Mouse (Mus musculus): Measurements from ENCODE around the gene Fam129c.

Fam129c gene

DNA sequence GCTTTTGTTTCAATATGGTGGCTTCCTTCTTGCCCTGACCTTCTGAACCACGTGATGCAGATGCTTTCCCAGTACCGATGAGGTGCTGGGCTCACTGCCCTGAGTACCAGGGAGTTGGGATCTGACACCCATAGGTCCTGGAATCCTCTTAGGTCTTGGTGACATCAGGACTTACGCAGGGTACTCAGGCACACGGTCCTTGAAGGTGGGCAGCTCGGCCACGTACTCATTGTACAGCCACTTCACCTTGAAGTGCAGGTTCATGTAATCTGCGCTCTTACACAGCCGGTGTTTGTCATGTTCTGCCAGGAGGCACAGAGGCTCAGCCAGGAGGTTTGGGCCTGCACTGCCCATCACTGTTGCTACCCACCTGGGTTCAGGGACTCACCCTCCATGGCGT, 48.1 kb downstream of the Fam129c start:
- DNase-seq (ENCODE audit: extremely low spot score, low spot score), result no peak

DNA sequence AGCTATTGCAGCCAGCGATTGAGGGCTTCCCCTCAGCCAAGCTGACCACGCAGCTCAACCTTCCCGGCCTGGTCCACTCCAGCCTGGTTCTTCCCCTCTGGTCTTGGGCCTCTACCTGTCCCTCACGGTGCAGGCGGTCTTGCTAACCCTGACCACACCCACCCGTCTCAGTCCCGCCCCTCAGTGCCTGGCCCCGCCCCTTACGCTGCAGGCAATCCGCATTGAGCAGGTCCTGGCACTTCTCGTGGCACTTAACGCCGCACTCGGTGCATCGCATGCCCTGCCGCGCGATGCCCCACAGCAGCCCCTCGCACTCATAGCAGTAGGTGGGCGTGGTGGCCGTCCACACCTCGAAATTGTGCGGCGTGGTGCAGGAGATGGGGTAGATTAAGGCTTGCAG, 57.2 kb downstream of the Fam129c start:
- DNase-seq (ENCODE audit: extremely low spot score, low spot score), result no peak
